Mouse (Mus musculus) MEL (cell line): Measurements from ENCODE around the gene Ccl4. TPM values are rescaled to one million over a fixed set of nuclear protein-coding genes. Genes with fewer than 3 reads are reported as not detected.

ENCODE experiments used
- DNase-seq: peaks from one replicate; pipeline ENCODE4 v3.0.0; 2011; ENCODE audit warnings: low read depth, low spot score
- H3K27ac ChIP-seq: 2 replicates; pipeline ENCODE4 v1.5.1; 2012; ENCODE audit warnings: low read depth, mild to moderate bottlenecking, control low read depth, low read length, moderate library complexity; ENCODE audit not compliant: control insufficient read depth
- H3K27me3 ChIP-seq, 2 experiments: fragments of 150-350 bp in 1 of 2; sonication (generic) in 1 of 2; 2 replicates each; pipeline ENCODE4 v1.6.1; 2012; ENCODE audit warnings: low read length in 2 of 2, mild to moderate bottlenecking in 2 of 2, improper control_type of control experiment in 1 of 2, moderate library complexity in 1 of 2; ENCODE audit not compliant: insufficient read depth in 2 of 2, control insufficient read depth in 1 of 2
- H3K36me3 ChIP-seq, 2 experiments: 2 replicates each; pipeline ENCODE4 v1.6.1; 2012 to 2014; ENCODE audit warnings: low read length in 2 of 2, improper control_type of control experiment in 1 of 2, inconsistent platforms in 1 of 2, mild to moderate bottlenecking in 1 of 2; ENCODE audit not compliant: insufficient read depth in 2 of 2, control insufficient read depth in 1 of 2
- H3K4me1 ChIP-seq, 2 experiments: fragments of 150-350 bp in 1 of 2; sonication (generic) in 1 of 2; 2 replicates each; pipeline ENCODE4 v1.6.1; 2012; ENCODE audit warnings: low read length in 2 of 2, improper control_type of control experiment in 1 of 2, mild to moderate bottlenecking in 1 of 2; ENCODE audit not compliant: insufficient read depth in 2 of 2, control insufficient read depth in 1 of 2
- H3K4me3 ChIP-seq, 2 experiments: fragments of 150-350 bp in 1 of 2; sonication (generic) in 1 of 2; 2 replicates each; pipeline ENCODE4 v1.5.1; 2012; ENCODE audit warnings: low read depth in 2 of 2, low read length in 2 of 2, mild to moderate bottlenecking in 2 of 2, moderate library complexity in 2 of 2, control low read depth in 1 of 2, improper control_type of control experiment in 1 of 2; ENCODE audit not compliant: control insufficient read depth in 1 of 2, insufficient read depth in 1 of 2
- H3K79me2 ChIP-seq: 2 replicates; pipeline ENCODE4 v1.6.1; 2012; ENCODE audit warnings: mild to moderate bottlenecking, low read length, moderate library complexity; ENCODE audit not compliant: control insufficient read depth, poor library complexity, insufficient read depth
- H3K9ac ChIP-seq: 2 replicates; pipeline ENCODE4 v1.6.1; 2012; ENCODE audit warnings: low read depth, mild to moderate bottlenecking, control low read depth, low read length, moderate library complexity; ENCODE audit not compliant: control insufficient read depth, poor library complexity, severe bottlenecking
- H3K9me3 ChIP-seq: fragments of 150-350 bp; sonication (generic); replicated peaks from 2 replicates; pipeline ENCODE4 v1.6.1; 2012; ENCODE audit warnings: mild to moderate bottlenecking, low read length, improper control_type of control experiment, moderate library complexity; ENCODE audit not compliant: insufficient read depth
- BHLHE40 ChIP-seq: IDR thresholded peaks from 2 replicates; pipeline ENCODE4 v1.6.1; 2012; ENCODE audit warnings: low read depth, mild to moderate bottlenecking, inconsistent platforms, low read length, improper control_type of control experiment, borderline replicate concordance
- ETS1 ChIP-seq: IDR thresholded peaks from 2 replicates; pipeline ENCODE4 v1.6.1; 2012; ENCODE audit warnings: low read depth, mild to moderate bottlenecking, inconsistent platforms, low read length, improper control_type of control experiment, moderate library complexity
- GABPA ChIP-seq: IDR thresholded peaks from 2 replicates; pipeline ENCODE4 v1.6.1; 2012; ENCODE audit warnings: low read depth, mild to moderate bottlenecking, inconsistent platforms, low read length, improper control_type of control experiment, moderate library complexity
- GATA1 ChIP-seq: IDR thresholded peaks from 2 replicates; pipeline ENCODE4 v1.6.1; 2011; ENCODE audit warnings: low read depth, low read length, improper control_type of control experiment
- MAFK ChIP-seq: IDR thresholded peaks from 2 replicates; pipeline ENCODE4 v1.6.1; 2011; ENCODE audit warnings: low read depth, mild to moderate bottlenecking, low read length, improper control_type of control experiment, borderline replicate concordance
- MAZ ChIP-seq: IDR thresholded peaks from 2 replicates; pipeline ENCODE4 v1.6.1; 2012; ENCODE audit warnings: low read depth, mild to moderate bottlenecking, inconsistent platforms, low read length, improper control_type of control experiment
- MXI1 ChIP-seq: IDR thresholded peaks from 2 replicates; pipeline ENCODE4 v1.6.1; 2011; ENCODE audit warnings: mild to moderate bottlenecking, low read depth, low read length, improper control_type of control experiment
- NELFE ChIP-seq: IDR thresholded peaks from 2 replicates; pipeline ENCODE4 v1.6.1; 2011; ENCODE audit warnings: low read depth, low read length, improper control_type of control experiment
- POLR2AphosphoS5 ChIP-seq: IDR thresholded peaks from 2 replicates; pipeline ENCODE4 v1.6.1; 2012; ENCODE audit warnings: low read depth, borderline replicate concordance, mild to moderate bottlenecking, inconsistent platforms, low read length, moderate library complexity, mixed read lengths
- RAD21 ChIP-seq: IDR thresholded peaks from 2 replicates; pipeline ENCODE4 v1.6.1; 2011; ENCODE audit warnings: mild to moderate bottlenecking, low read depth, low read length, improper control_type of control experiment
- TBP ChIP-seq: IDR thresholded peaks from 2 replicates; pipeline ENCODE4 v1.8.0; 2011; ENCODE audit warnings: low read depth, low read length, improper control_type of control experiment
- TCF12 ChIP-seq: IDR thresholded peaks from 2 replicates; pipeline ENCODE4 v1.6.1; 2014; ENCODE audit warnings: low read depth, mild to moderate bottlenecking, inconsistent platforms, low read length, improper control_type of control experiment, moderate library complexity
- UBTF ChIP-seq: IDR thresholded peaks from 2 replicates; pipeline ENCODE4 v1.6.1; 2012; ENCODE audit warnings: low read depth, mild to moderate bottlenecking, inconsistent platforms, low read length, improper control_type of control experiment, moderate library complexity, borderline replicate concordance; ENCODE audit not compliant: insufficient read depth
- ZMIZ1 ChIP-seq: IDR thresholded peaks from 2 replicates; pipeline ENCODE4 v1.6.1; 2012; ENCODE audit warnings: low read depth, mild to moderate bottlenecking, inconsistent platforms, low read length, improper control_type of control experiment, moderate library complexity
- polyA plus RNA-seq, 2 experiments: library from polyadenylated mRNA; stranded (reverse) in 1 of 2; unstranded in 1 of 2; fragments of >175 nt in 1 of 2; fragments of >200 nt in 1 of 2; gene quantifications; 2 replicates each; pipeline versions ENCODE4 v1.2.1 to v1.2.4; 2012; ENCODE audit warnings: low replicate concordance in 2 of 2, low read depth in 1 of 2; ENCODE audit not compliant: insufficient read length in 2 of 2, insufficient read depth in 1 of 2, missing spikeins in 1 of 2
- total RNA-seq: library from RNA; depleted of rRNA; stranded (reverse); fragments of 300-350 nt; gene quantifications from 2 replicates; pipeline ENCODE4 v1.2.3, GENCODE M21; 2012

Ccl4 gene
- total and polyA plus RNA-seq, 3 experiments, result not detected

DNA sequence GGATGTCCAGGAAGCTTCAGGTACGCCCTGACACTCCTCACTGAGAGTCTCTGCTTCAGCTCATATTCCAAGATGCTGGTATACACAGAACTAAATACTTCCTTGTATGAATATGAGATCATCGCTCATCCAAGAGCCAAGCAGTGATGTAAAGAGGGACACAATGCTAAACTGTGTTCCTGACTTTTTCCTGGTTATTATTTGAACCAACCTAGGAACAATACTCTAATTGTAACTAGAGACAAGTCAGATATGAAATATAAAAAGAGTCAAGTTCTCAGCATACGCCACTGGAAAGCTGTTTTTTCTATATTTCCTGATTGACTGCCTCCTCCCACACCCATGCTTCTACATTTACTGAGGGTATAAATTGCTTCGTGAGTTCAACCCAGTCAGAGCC, 46.3 kb downstream of the Ccl4 start, which contains the start of gene Wfdc18:
TSS of gene Wfdc18 (plus strand) at position 301 of the 400 bp plus-strand sequence.
- no peak for DNase-seq
- Histone ChIP-seq H3K4me1 (no peaks in the 10 kb centered on the region), H3K4me3 (no peak within 1 kb of the TSS), H3K27ac (no peak within 1 kb of the TSS), H3K79me2 (no peaks in the 10 kb centered on the region), H3K27me3 (peaks cover 13 to 51% of the 10 kb centered on the region in 2 experiments), H3K9me3 (no peaks in the 10 kb centered on the region), H3K9ac (no peak within 1 kb of the TSS), H3K36me3 (no peaks in the 10 kb centered on the region)
- TF ChIP-seq POLR2AphosphoS5, result no peak
- TF ChIP-seq GABPA, result no peak
- no peak for TF ChIP-seq ETS1
- no peak for TF ChIP-seq NELFE
- no peak for TF ChIP-seq RAD21
- no peak for TF ChIP-seq BHLHE40
- no peak for TF ChIP-seq TCF12
- no peak for TF ChIP-seq MAFK
- no peak for TF ChIP-seq TBP
- no peak for TF ChIP-seq GATA1

- Histone ChIP-seq H3K4me3 (no peak overlapping the region), H3K27ac (no peak overlapping the region), H3K79me2 (no peaks in the 10 kb centered on the region), H3K27me3 (peaks cover 11 to 51% of the 10 kb centered on the region in 2 experiments), H3K9ac (no peak overlapping the region), H3K9me3 (no peaks in the 10 kb centered on the region), H3K4me1 (no peaks in the 10 kb centered on the region), H3K36me3 (no peaks in the 10 kb centered on the region)
- TF ChIP-seq UBTF, result no peak
- no peak for TF ChIP-seq ZMIZ1
- DNase-seq, result no peak
Observed at GRCm38 (mm10) chr11:83709683-83710082, 47.3 kb downstream of the Ccl4 start.

DNA sequence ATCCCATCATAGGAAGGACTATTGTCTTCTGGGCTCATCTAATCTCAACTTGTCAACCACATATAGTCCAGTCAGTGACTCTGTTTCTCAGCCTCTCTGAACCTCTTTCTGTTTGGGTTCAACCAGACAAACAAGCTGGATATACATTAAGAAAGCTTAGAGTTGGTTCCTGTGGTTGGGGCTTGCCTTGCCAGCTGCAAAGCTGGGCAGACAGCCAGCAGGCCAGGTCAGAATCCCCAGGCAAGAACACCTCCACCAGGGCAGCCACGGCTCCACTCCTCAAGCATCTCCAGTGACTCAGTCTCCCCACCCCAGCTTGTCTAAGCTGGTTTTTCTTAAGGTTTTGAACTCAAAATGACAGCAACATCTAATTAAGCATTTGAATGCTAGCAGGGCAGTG, 50.3 kb downstream of the Ccl4 start:
- no peak for TF ChIP-seq MAZ
- TF ChIP-seq MXI1, result no peak
- H3K27ac ChIP-seq, result no peak overlapping the region
- H3K36me3 ChIP-seq, result no peaks in the 10 kb centered on the region
- H3K4me1 ChIP-seq, result no peaks in the 10 kb centered on the region
- H3K4me3 ChIP-seq, result no peak overlapping the region
- no peak overlapping the region for H3K9ac ChIP-seq
- DNase-seq, result no peak
- H3K79me2 ChIP-seq, result no peaks in the 10 kb centered on the region
- peaks cover 15 to 32% of the 10 kb centered on the region in 2 experiments for H3K27me3 ChIP-seq
- H3K9me3 ChIP-seq, result no peaks in the 10 kb centered on the region
